Mouse (Mus musculus) stomach, embryonic 15.5 days (tissue): Measurements from ENCODE around the gene Esrrg. TPM values are rescaled to one million over a fixed set of nuclear protein-coding genes. Genes with fewer than 3 reads are reported as not detected.

ENCODE experiments used
- ATAC-seq: fragments of 200-750 bp; cut with Nextera tagmentation; 2 replicates; pipeline ENCODE4 v1.8.0; 2017; ENCODE audit warnings: low read depth, moderate number of reproducible peaks, moderate TSS enrichment; ENCODE audit not compliant: insufficient read depth, low FRiP score
- H3K27ac ChIP-seq: fragments of 300-500 bp; sonication (generic); 2 replicates; pipeline ENCODE4 v1.5.1; 2015; ENCODE audit warnings: mild to moderate bottlenecking, inconsistent platforms
- H3K27me3 ChIP-seq: fragments of 300-500 bp; sonication (generic); replicated peaks from 2 replicates; pipeline ENCODE4 v1.6.1; 2015; ENCODE audit warnings: inconsistent platforms
- H3K36me3 ChIP-seq: fragments of 300-500 bp; sonication (generic); 2 replicates; pipeline ENCODE4 v1.6.1; 2015; ENCODE audit warnings: inconsistent platforms
- H3K4me1 ChIP-seq: fragments of 300-500 bp; sonication (generic); 2 replicates; pipeline ENCODE4 v1.6.1; 2015; ENCODE audit warnings: inconsistent platforms
- H3K4me2 ChIP-seq: fragments of 300-500 bp; sonication (generic); 2 replicates; pipeline ENCODE4 v1.6.1; 2015; ENCODE audit warnings: mild to moderate bottlenecking, inconsistent platforms
- H3K4me3 ChIP-seq: fragments of 300-500 bp; sonication (generic); replicated peaks from 2 replicates; pipeline ENCODE4 v1.5.1; 2015; ENCODE audit warnings: inconsistent platforms
- H3K9ac ChIP-seq: fragments of 300-500 bp; sonication (generic); 2 replicates; pipeline ENCODE4 v1.6.1; 2015; ENCODE audit warnings: inconsistent platforms
- H3K9me3 ChIP-seq: fragments of 300-500 bp; sonication (generic); 2 replicates; pipeline ENCODE4 v1.6.1; 2016; ENCODE audit warnings: inconsistent platforms
- WGBS: fragments of 180-500 bp; shearing (Covaris S2); methylation state at CpG from one replicate; pipeline ENCODE4 v1.1.7; 2015; 5-methylcytosine and 5-hydroxymethylcytosine counted together
- polyA plus RNA-seq: library from polyadenylated mRNA; unstranded; fragments of >200 nt; fragmentation: Nextera tagmentation; extraction: Ambion mirVana; gene quantifications from 2 replicates; pipeline ENCODE4 v1.2.1, GENCODE M21; 2015

Gene Esrrg
- polyA plus RNA-seq, 1 experiment from 2014 or later: 8.2 TPM

DNA sequence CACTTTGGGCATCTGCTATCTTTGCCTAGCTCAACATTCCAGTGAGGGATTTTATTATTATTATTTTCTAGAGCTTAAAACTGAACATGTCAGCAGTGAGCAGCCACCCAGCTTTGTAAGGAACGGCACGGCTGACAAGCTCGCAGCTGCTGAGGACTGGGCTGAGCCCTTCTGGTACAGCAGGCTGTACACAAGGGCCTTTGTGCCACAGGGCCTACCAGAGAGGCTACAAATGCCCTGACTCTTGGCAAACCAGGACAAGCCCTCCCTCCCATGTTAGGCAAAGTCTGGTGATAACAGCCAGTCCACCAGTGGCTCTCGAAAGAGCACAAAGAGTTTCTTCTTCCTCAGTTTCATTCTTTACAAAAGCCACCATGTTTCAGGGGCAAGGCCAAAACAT lies 75.9 kb downstream of the Esrrg start:
- Histone ChIP-seq H3K27ac (no peak overlapping the region), H3K9me3 (no peaks in the 10 kb centered on the region), H3K36me3 (no peaks in the 10 kb centered on the region), H3K4me2 (no peak overlapping the region), H3K9ac (no peak overlapping the region), H3K4me1 (no peaks in the 10 kb centered on the region), H3K27me3 (no peaks in the 10 kb centered on the region), H3K4me3 (no peak overlapping the region)
- ATAC-seq: no peak
- WGBS: 76% methylated on average over 4 of the region's 4 CpGs

- no peak for ATAC-seq
- WGBS: 84% methylated on average over 11 of the region's 11 CpGs
- H3K4me2 ChIP-seq: no peak overlapping the region
These were observed 83.4 kb downstream of the Esrrg start for GRCm38 (mm10) chr1:187691846-187692525.

DNA sequence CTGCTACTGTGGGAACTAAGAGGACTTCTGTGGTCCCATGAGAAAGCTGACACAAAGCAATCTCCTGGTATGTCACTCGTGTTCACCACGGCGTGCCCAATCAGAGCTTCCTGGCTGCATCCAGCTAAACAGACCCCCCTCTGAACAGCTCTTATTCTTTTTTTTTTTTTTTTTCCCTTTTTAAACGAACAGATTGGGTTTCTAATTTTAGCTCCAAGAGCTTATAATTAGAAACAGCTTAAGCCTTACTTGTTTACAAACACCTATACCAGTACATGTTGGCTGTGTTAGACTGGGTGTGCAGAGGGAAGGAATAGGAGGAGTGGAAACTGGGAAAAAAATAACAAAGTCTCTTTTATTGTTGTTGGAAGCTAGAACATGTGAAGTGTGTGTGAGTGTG lies 86.3 kb downstream of the Esrrg start:
- WGBS: 70% methylated on average over 4 of the region's 4 CpGs
- no peak overlapping the region for H3K9ac ChIP-seq
- H3K4me3 ChIP-seq: no peak overlapping the region
- no peaks in the 10 kb centered on the region for H3K4me1 ChIP-seq
- H3K27ac ChIP-seq: no peak overlapping the region
- ATAC-seq: no peak
- no peaks in the 10 kb centered on the region for H3K36me3 ChIP-seq
- H3K9me3 ChIP-seq: no peaks in the 10 kb centered on the region
- H3K27me3 ChIP-seq: no peaks in the 10 kb centered on the region
- H3K4me2 ChIP-seq: no peak overlapping the region

More at GRCm38 (mm10) chr1:187691846-187692525, 83.4 kb downstream of the Esrrg start:
- Histone ChIP-seq H3K27ac (no peak overlapping the region), H3K9ac (no peak overlapping the region), H3K4me1 (no peaks in the 10 kb centered on the region), H3K9me3 (no peaks in the 10 kb centered on the region), H3K36me3 (no peaks in the 10 kb centered on the region), H3K27me3 (no peaks in the 10 kb centered on the region), H3K4me3 (no peak overlapping the region)

DNA sequence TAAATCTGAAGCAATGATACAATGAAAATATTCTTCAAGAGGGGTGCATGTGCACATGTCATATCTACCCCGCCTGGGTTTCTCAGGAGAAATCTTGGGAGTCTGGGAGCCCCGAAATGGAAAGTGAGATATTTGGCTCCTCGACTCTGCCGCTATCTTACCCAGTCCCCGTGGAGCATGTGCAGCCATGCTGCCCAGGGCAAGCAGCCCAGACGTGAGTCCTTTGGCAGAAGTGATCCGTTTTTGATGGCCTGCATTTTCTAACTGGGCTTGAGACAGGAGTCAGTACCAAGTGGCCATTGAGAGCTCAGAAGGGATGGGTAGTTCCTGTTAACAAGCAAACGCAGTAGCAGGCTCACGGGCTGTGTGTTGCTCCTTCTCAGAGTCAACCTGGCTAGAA lies 89.6 kb downstream of the Esrrg start:
- H3K9me3 ChIP-seq: no peaks in the 10 kb centered on the region
- no peaks in the 10 kb centered on the region for H3K4me1 ChIP-seq
- H3K27me3 ChIP-seq: no peaks in the 10 kb centered on the region
- WGBS: 91% methylated on average over 9 of the region's 9 CpGs
- no peak overlapping the region for H3K4me2 ChIP-seq
- no peaks in the 10 kb centered on the region for H3K36me3 ChIP-seq
- H3K27ac ChIP-seq: no peak overlapping the region
- no peak overlapping the region for H3K4me3 ChIP-seq
- H3K9ac ChIP-seq: no peak overlapping the region
- no peak for ATAC-seq

DNA sequence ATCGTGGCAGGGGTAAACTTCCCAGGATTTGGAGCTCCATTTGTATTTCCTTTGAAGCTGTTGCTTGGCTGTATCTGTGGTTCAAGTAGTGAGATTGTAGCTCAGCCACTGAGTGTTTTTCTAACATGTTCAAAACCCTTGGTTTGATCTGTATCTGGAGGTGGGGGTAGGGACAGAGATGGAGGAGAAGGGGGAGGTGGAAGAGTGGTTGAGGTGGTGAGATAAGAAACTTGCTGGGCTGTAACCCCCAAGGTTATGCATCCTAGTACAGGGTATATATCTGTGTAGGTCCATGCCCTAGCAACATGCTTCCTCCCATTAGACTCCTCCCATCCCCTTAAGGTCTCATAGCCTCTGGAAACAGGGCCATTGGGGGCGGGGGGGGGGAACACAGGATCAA lies 92.4 kb downstream of the Esrrg start:
- Histone ChIP-seq H3K36me3 (no peaks in the 10 kb centered on the region), H3K4me3 (no peak overlapping the region), H3K27ac (no peak overlapping the region), H3K9ac (no peak overlapping the region), H3K4me1 (no peaks in the 10 kb centered on the region), H3K4me2 (no peak overlapping the region), H3K27me3 (no peaks in the 10 kb centered on the region), H3K9me3 (no peaks in the 10 kb centered on the region)
- WGBS: 69% methylated on average over 2 of the region's 2 CpGs
- ATAC-seq: no peak

GRCm38 (mm10) chr1:187704921-187705320 lies 96.3 kb downstream of the Esrrg start:
- H3K9me3 ChIP-seq: no peaks in the 10 kb centered on the region
- H3K27me3 ChIP-seq: no peaks in the 10 kb centered on the region
- no peak overlapping the region for H3K27ac ChIP-seq
- no peak overlapping the region for H3K9ac ChIP-seq
- ATAC-seq: no peak
- H3K36me3 ChIP-seq: no peaks in the 10 kb centered on the region
- no peaks in the 10 kb centered on the region for H3K4me1 ChIP-seq
- H3K4me2 ChIP-seq: no peak overlapping the region
- WGBS: 89% methylated on average over 4 of the region's 4 CpGs
- no peak overlapping the region for H3K4me3 ChIP-seq

- ATAC-seq: no peak
- WGBS: 79% methylated on average over 5 of the region's 5 CpGs
- Histone ChIP-seq H3K27ac (no peak overlapping the region), H3K4me1 (no peaks in the 10 kb centered on the region), H3K9ac (no peak overlapping the region), H3K27me3 (no peaks in the 10 kb centered on the region), H3K9me3 (no peaks in the 10 kb centered on the region), H3K36me3 (no peaks in the 10 kb centered on the region), H3K4me2 (no peak overlapping the region), H3K4me3 (no peak overlapping the region)
These were observed 96.8 kb downstream of the Esrrg start for GRCm38 (mm10) chr1:187705348-187705747.

GRCm38 (mm10) chr1:187706046-187706445 lies 97.5 kb downstream of the Esrrg start:
- no peak overlapping the region for H3K4me3 ChIP-seq
- H3K27me3 ChIP-seq: no peaks in the 10 kb centered on the region
- H3K9ac ChIP-seq: no peak overlapping the region
- WGBS: 49% methylated on average over 6 of the region's 6 CpGs
- H3K9me3 ChIP-seq: no peaks in the 10 kb centered on the region
- H3K4me2 ChIP-seq: no peak overlapping the region
- ATAC-seq: no peak
- H3K4me1 ChIP-seq: no peaks in the 10 kb centered on the region
- no peaks in the 10 kb centered on the region for H3K36me3 ChIP-seq
- H3K27ac ChIP-seq: no peak overlapping the region

DNA sequence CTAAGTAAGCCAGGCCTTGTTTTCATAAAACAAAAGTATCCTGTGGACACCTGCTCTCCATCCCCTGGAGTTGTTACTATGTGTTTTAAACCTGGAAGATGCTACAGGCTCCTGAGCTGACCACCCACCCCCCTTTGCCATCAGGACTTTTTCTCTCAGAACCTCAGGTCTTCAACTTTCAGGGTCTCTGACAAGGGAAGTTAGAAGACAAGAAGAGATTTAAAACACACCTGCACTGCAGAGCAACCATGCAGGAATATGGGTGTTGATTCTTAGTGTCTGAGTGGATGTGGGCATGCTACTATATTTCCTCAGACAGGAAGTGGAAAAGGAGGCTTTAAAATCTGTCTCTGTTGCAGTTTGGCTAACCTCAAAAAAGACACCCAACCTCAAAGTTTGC lies 98.6 kb downstream of the Esrrg start:
- Histone ChIP-seq H3K4me2 (no peak overlapping the region), H3K27me3 (no peaks in the 10 kb centered on the region), H3K4me3 (no peak overlapping the region), H3K4me1 (no peaks in the 10 kb centered on the region), H3K9me3 (no peaks in the 10 kb centered on the region), H3K27ac (no peak overlapping the region), H3K36me3 (no peaks in the 10 kb centered on the region), H3K9ac (no peak overlapping the region)
- ATAC-seq: no peak

DNA sequence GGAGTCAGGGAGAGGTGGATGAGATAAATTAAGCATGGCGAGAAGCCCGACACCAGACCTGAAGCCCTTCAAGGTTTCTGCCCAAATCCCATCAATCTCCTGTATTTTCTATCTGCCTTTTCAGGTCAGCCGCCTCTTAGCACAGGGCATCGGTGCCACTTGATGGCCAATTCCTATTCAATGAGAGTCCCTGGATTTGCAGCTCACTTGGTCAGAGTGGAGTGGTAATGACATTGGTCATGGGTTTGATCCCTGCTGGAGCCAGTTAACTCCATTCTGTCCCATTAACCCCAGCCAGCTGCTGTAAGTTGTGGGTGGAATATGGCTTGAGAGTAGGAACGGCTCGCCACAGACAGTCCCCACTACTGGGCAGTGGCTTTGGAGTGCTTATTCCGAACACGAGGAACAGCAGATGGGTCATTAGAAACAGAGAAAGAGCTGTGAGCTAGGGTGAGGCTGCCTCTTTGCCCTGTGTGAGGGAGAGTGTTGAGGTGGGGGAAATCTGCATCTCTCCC lies 101.9 kb downstream of the Esrrg start:
- whole genome bisulfite sequencing: 86% methylated on average over 8 of the region's 8 CpGs
- Histone ChIP-seq H3K27ac (no peak overlapping the region), H3K4me3 (no peak overlapping the region), H3K27me3 (no peaks in the 10 kb centered on the region), H3K9me3 (no peaks in the 10 kb centered on the region), H3K36me3 (no peaks in the 10 kb centered on the region), H3K4me2 (no peak overlapping the region), H3K9ac (no peak overlapping the region), H3K4me1 (no peaks in the 10 kb centered on the region)
- ATAC-seq: no peak

GRCm38 (mm10) chr1:187721035-187721434 lies 112.4 kb downstream of the Esrrg start:
- WGBS: 80% methylated on average over 3 of the region's 3 CpGs
- H3K4me1 ChIP-seq: no peaks in the 10 kb centered on the region

DNA sequence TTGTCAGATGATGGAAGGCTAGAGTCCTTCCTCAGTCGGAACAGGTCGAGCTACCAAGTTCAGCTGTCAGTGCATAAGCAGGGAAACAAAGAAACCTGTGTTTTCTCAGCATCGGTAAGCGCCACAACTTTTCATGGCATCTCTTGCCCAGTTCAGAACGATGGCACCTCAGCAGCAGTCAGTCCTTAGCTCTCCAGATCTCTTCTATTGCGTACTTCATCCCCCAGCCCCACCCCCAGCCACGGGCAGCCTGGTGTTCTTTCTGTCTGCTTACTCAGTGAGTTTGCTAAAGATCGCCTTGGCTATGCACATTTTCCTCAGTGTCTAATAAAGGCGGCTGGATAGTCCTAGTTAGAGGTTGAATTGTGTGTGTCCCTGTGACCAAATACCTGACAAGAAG lies 113.4 kb downstream of the Esrrg start:
- 52% methylated on average over 9 of the region's 9 CpGs for WGBS
- ATAC-seq: no peak

More at GRCm38 (mm10) chr1:187721035-187721434, 112.4 kb downstream of the Esrrg start:
- ATAC-seq: no peak
- Histone ChIP-seq H3K9ac (no peak overlapping the region), H3K27me3 (no peaks in the 10 kb centered on the region), H3K4me2 (no peak overlapping the region), H3K27ac (no peak overlapping the region), H3K9me3 (no peaks in the 10 kb centered on the region), H3K36me3 (no peaks in the 10 kb centered on the region), H3K4me3 (no peak overlapping the region)

DNA sequence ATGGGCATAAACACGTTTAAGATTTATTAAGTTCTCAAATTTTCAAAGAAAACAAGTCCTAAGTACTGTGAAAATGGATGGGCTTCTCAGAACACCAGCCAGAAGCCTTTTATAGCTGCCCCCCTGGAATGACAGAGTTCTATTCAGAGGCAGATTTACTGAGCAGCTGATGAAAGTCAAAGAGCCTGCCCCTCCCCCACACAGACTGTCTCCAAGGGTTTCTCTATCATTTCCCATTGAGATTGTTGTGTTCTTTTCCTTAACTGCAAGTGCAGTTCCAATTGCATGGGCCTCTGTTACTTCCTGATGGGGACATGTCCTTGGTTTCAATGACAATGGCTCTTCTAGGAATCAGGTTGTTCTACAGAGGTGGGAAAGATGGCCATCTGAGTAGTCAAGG lies 116.1 kb downstream of the Esrrg start:
- Histone ChIP-seq H3K27me3 (no peaks in the 10 kb centered on the region), H3K4me2 (no peak overlapping the region), H3K27ac (no peak overlapping the region), H3K4me1 (no peaks in the 10 kb centered on the region), H3K4me3 (no peak overlapping the region), H3K9me3 (no peaks in the 10 kb centered on the region), H3K9ac (no peak overlapping the region), H3K36me3 (no peaks in the 10 kb centered on the region)
- 41% methylated on average over 1 of the region's 1 CpGs for WGBS
- ATAC-seq: no peak

More for the DNA sequence above, 113.4 kb downstream of the Esrrg start:
- Histone ChIP-seq H3K9ac (no peak overlapping the region), H3K36me3 (no peaks in the 10 kb centered on the region), H3K27me3 (no peaks in the 10 kb centered on the region), H3K4me2 (no peak overlapping the region), H3K4me3 (no peak overlapping the region), H3K9me3 (no peaks in the 10 kb centered on the region), H3K4me1 (no peaks in the 10 kb centered on the region), H3K27ac (no peak overlapping the region)
